Mouse (Mus musculus): ENCODE data around the gene Prkaa1.

- no peak for TF ChIP-seq CTCF (IDR thresholded peaks at IDR 0.05; ENCODE audit: low read depth, low read length)
- no peak for TF ChIP-seq POLR2AphosphoS5 (IDR thresholded peaks at IDR 0.05; ENCODE audit: insufficient replicate concordance, low read depth, low read length)
Measured at GRCm38 (mm10) chr15:5187116-5187515, 43.5 kb downstream of the Prkaa1 start.
